Mouse (Mus musculus): Measurements from ENCODE around the gene Hydin. TPM values are rescaled to one million over a fixed set of nuclear protein-coding genes. Genes with fewer than 3 reads are reported as not detected.

Hydin gene
- total RNA-seq, 2 experiments from 2014 or later = 0.08 to 0.20 TPM

Small RNA genes lying within 50 kb of the gene (microRNA-seq; reads per million reads assigned to microRNA genes)
- gene Gm44489 (not detected), gene Gm47306 (not detected)

Other genes starting within 250 kb of the Hydin start
- gene Chst4, start 227.2 kb upstream of the Hydin start, total RNA-seq (2021) = 1 to 10 TPM; 1.6 to 2.3 TPM
- 10 to 100 TPM in 1 of 2 experiments, 1 to 10 TPM in 1; 8.2 to 10.8 TPM for gene Zfp612, start 187.2 kb upstream of the Hydin start, total RNA-seq (2021)
- gene Gm21964, start 165.8 kb upstream of the Hydin start, total RNA-seq (2021) = not detected
- gene Gm17720, start 164.2 kb upstream of the Hydin start, total RNA-seq (2021) = not detected
- gene Calb2, start 98.8 kb upstream of the Hydin start, total RNA-seq (2021) = 1 to 10 TPM in 1 of 2 experiments, not detected in 1; 1.4 TPM
- gene Cmtr2, start 51.3 kb upstream of the Hydin start, total RNA-seq (2021) = 1 to 10 TPM; 8.6 to 8.8 TPM

Data from adrenal gland, postnatal 4 days (tissue).